ENCODE assay signal across 16 mouse cellular contexts in genomic region chr3:101704919-101705318, GRCm38 (mm10).
A peak's percentile ranks its signal among the peaks of the same experiment; 100 is the strongest.
DNase-seq lines count a peak whose midpoint lies in the region; ATAC-seq and TF ChIP-seq lines count a peak whose summit lies in the region.
"Had no signal": no experiment of that assay in that cellular context is flagged by ENCODE, and none has a peak within 500 bp of the region (broad histone marks: within the 10 kb centered on the region; RNA-seq: fewer than 3 reads in every experiment).

No protein-coding gene starts in this region.

- H3K4me1 ChIP-seq in heart, embryonic 15.5 days (replicated peaks) = peaks cover 62% of the 10 kb centered on the region
- peaks cover 12% of the 10 kb centered on the region; the same call in 1 of the 2 replicates for H3K4me1 ChIP-seq in hindbrain, postnatal 0 days (ENCODE audit: insufficient read depth, low read length)
- 0 out of 2 replicates have a peak, but pooled peaks cover 6% of the 10 kb centered on the region for H3K4me1 ChIP-seq in forebrain, embryonic 11.5 days (replicated peaks; ENCODE audit: control insufficient read depth, insufficient read depth, low read length)
- H3K4me1 ChIP-seq: liver, embryonic 12.5 days had no signal

- ATAC-seq in heart, embryonic 15.5 days (replicated peaks; ENCODE audit: insufficient number of reproducible peaks, insufficient read depth, low FRiP score, low read depth) = peak; percentile 54
- ATAC-seq in hindbrain, postnatal 0 days = no peak
- no peak for ATAC-seq in forebrain, embryonic 11.5 days (replicated peaks; ENCODE audit: low FRiP score)
- ATAC-seq: liver, embryonic 12.5 days; midbrain, embryonic 13.5 days had no signal

- H3K4me2 ChIP-seq in heart, embryonic 15.5 days = 0 out of 2 replicates have a peak overlapping the region, but pooled peaks have one; percentile 21
- H3K4me2 ChIP-seq in hindbrain, postnatal 0 days (ENCODE audit: low read depth, low read length) = no peak overlapping the region
- H3K4me2 ChIP-seq in forebrain, embryonic 11.5 days (ENCODE audit: low read depth, low read length, severe bottlenecking) = no peak overlapping the region
- H3K4me2 ChIP-seq: liver, embryonic 12.5 days; midbrain, embryonic 13.5 days had no signal

- H3K4me3 ChIP-seq in heart, embryonic 15.5 days = no peak overlapping the region
- no peak overlapping the region for H3K4me3 ChIP-seq in hindbrain, postnatal 0 days (ENCODE audit: low read length)
- H3K4me3 ChIP-seq in forebrain, embryonic 11.5 days (ENCODE audit: low read depth, low read length) = no peak overlapping the region
- H3K4me3 ChIP-seq: forebrain, embryonic 10.5 days; liver, embryonic 12.5 days; midbrain, embryonic 13.5 days had no signal

- no peaks in the 10 kb centered on the region for H3K27me3 ChIP-seq in heart, embryonic 15.5 days
- no peaks in the 10 kb centered on the region for H3K27me3 ChIP-seq in hindbrain, postnatal 0 days (ENCODE audit: insufficient read depth, low read length)
- no peaks in the 10 kb centered on the region for H3K27me3 ChIP-seq in forebrain, embryonic 11.5 days (ENCODE audit: control insufficient read depth, insufficient read depth, low read length)
- H3K27me3 ChIP-seq: liver, embryonic 12.5 days; midbrain, embryonic 13.5 days had no signal

- H3K9me3 ChIP-seq in heart, embryonic 15.5 days (replicated peaks) = no peaks in the 10 kb centered on the region
- H3K9me3 ChIP-seq in hindbrain, postnatal 0 days (ENCODE audit: low read length) = no peaks in the 10 kb centered on the region
- H3K9me3 ChIP-seq in forebrain, embryonic 11.5 days (ENCODE audit: control insufficient read depth, low read length) = no peaks in the 10 kb centered on the region
- H3K9me3 ChIP-seq: forebrain, embryonic 10.5 days; liver, embryonic 12.5 days; midbrain, embryonic 13.5 days had no signal

- peak overlapping the region; percentile 85 for H3K27ac ChIP-seq in heart, embryonic 15.5 days
- no peak overlapping the region for H3K27ac ChIP-seq in hindbrain, postnatal 0 days
- no peak overlapping the region for H3K27ac ChIP-seq in forebrain, embryonic 11.5 days (ENCODE audit: low read depth, low read length)
- H3K27ac ChIP-seq: forebrain, embryonic 10.5 days; liver, embryonic 12.5 days; macrophage; midbrain, embryonic 13.5 days had no signal

- DNase-seq in heart, adult 11 months = peak; percentile 87
- DNase-seq in heart, postnatal 14 days = no peak
- peak; percentile 91 for DNase-seq in adrenal gland, adult 2 months
- DNase-seq in adrenal gland, postnatal 36 days = peak; percentile 78 to 80
- no peak for DNase-seq in hindbrain, postnatal 0 days (ENCODE audit: low spot score)
- no peak for DNase-seq in forebrain, embryonic 11.5 days (ENCODE audit: low spot score)
- DNase-seq: cerebellum, adult 11 months; kidney, adult 8-10 months; kidney, postnatal 4 days; right cerebral cortex, adult 18-20 months; thymus, postnatal 4 days had no signal

- no peaks in the 10 kb centered on the region for H3K36me3 ChIP-seq in heart, embryonic 15.5 days
- H3K36me3 ChIP-seq in hindbrain, postnatal 0 days (ENCODE audit: insufficient read depth, low read length) = no peaks in the 10 kb centered on the region
- no peaks in the 10 kb centered on the region for H3K36me3 ChIP-seq in forebrain, embryonic 11.5 days (ENCODE audit: control insufficient read depth, insufficient read depth, low read length)
- H3K36me3 ChIP-seq: forebrain, embryonic 10.5 days; liver, embryonic 12.5 days; midbrain, embryonic 13.5 days had no signal

- WGBS in heart, embryonic 15.5 days = 13% methylated on average over 9 of the region's 9 CpGs
- 74% methylated on average over 9 of the region's 9 CpGs for WGBS in hindbrain, postnatal 0 days
- WGBS in forebrain, embryonic 11.5 days = 87% methylated on average over 9 of the region's 9 CpGs

- intact Hi-C loops in heart, postnatal 14 days (cut with DNase I) = loop anchor here (5.0 kb wide), 1 partner anchor 198 kb away; no protein-coding TSS in a partner anchor

- no peak for TF ChIP-seq CTCF in hindbrain, postnatal 0 days (IDR thresholded peaks at IDR 0.05; ENCODE audit: low read depth)

- no peak overlapping the region for H3K9ac ChIP-seq in heart, embryonic 15.5 days
- H3K9ac ChIP-seq in hindbrain, postnatal 0 days (replicated peaks; ENCODE audit: low read length) = no peak overlapping the region
- H3K9ac ChIP-seq in forebrain, embryonic 11.5 days (ENCODE audit: low read length) = no peak overlapping the region
- H3K9ac ChIP-seq: midbrain, embryonic 13.5 days had no signal

Comparison
In these comparisons a context has a peak if more than half of its experiments do, and no peak if none do; other contexts are left out.
1. DNase-seq: peak in heart, adult 11 months (single experiment), adrenal gland, adult 2 months (single experiment) and adrenal gland, postnatal 36 days (2 of 2); none in heart, postnatal 14 days (0 of 2), hindbrain, postnatal 0 days (single experiment) and forebrain, embryonic 11.5 days (single experiment).